Mouse (Mus musculus): ENCODE results near the gene Ap1s1. TPM values are rescaled to one million over a fixed set of nuclear protein-coding genes. Genes with fewer than 3 reads are reported as not detected.

The Ap1s1 gene
- polyA plus RNA-seq, 1 experiment from 2014 or later, result 146 TPM

- Histone ChIP-seq H3K27ac (replicated peaks) (no peak overlapping the region), H3K4me1 (replicated peaks; ENCODE audit: control insufficient read depth, insufficient read depth) (0 out of 2 replicates have a peak, but pooled peaks cover 2% of the 10 kb centered on the region), H3K36me3 (ENCODE audit: control insufficient read depth, insufficient read depth, low read length) (peaks cover 23% of the 10 kb centered on the region), H3K4me2 (replicated peaks; ENCODE audit: low read depth) (peak overlapping the region; percentile 93), H3K4me3 (ENCODE audit: low read depth, low read length) (peak overlapping the region; percentile 92), H3K9me3 (ENCODE audit: control insufficient read depth, low read length) (no peaks in the 10 kb centered on the region), H3K27me3 (ENCODE audit: control insufficient read depth, insufficient read depth, low read length) (no peaks in the 10 kb centered on the region), H3K9ac (ENCODE audit: low read length) (no peak overlapping the region; the same call in 1 of the 2 replicates)
- no peak for ATAC-seq (ENCODE audit: low FRiP score, low TSS enrichment)
- 38% methylated on average over 7 of the region's 7 CpGs for WGBS
- no peak for DNase-seq (ENCODE audit: low spot score)
- no peak for TF ChIP-seq CTCF (IDR thresholded peaks at IDR 0.05; ENCODE audit: low read depth)
- TF ChIP-seq EP300 (optimal IDR thresholded peaks at IDR 0.05), result no peak
Measured at GRCm38 (mm10) chr5:136988420-136988819, 57.5 kb downstream of the Ap1s1 start.

GRCm38 (mm10) chr5:136987934-136988271 lies 58.0 kb downstream of the Ap1s1 start, which contains the start of gene Znhit1:
Znhit1 (minus strand) TSS chr5:136988021.
- Histone ChIP-seq H3K4me3 (ENCODE audit: low read depth, low read length) (peak within 1 kb of the TSS; percentile 92), H3K9me3 (ENCODE audit: control insufficient read depth, low read length) (no peaks in the 10 kb centered on the region), H3K9ac (ENCODE audit: low read length) (peak within 1 kb of the TSS; percentile 84), H3K27ac (replicated peaks) (peak within 1 kb of the TSS; percentile 89), H3K27me3 (ENCODE audit: control insufficient read depth, insufficient read depth, low read length) (no peaks in the 10 kb centered on the region), H3K36me3 (ENCODE audit: control insufficient read depth, insufficient read depth, low read length) (peaks cover 21% of the 10 kb centered on the region), H3K4me1 (replicated peaks; ENCODE audit: control insufficient read depth, insufficient read depth) (0 out of 2 replicates have a peak, but pooled peaks cover 2% of the 10 kb centered on the region), H3K4me2 (replicated peaks; ENCODE audit: low read depth) (peak within 1 kb of the TSS; percentile 93)
- ATAC-seq (ENCODE audit: low FRiP score, low TSS enrichment), result no peak
- TF ChIP-seq CTCF (IDR thresholded peaks at IDR 0.05; ENCODE audit: low read depth) (no peak), EP300 (optimal IDR thresholded peaks at IDR 0.05) (no peak)
- 4% methylated on average over 12 of the region's 12 CpGs for WGBS
- no peak for DNase-seq (ENCODE audit: low spot score)

DNA sequence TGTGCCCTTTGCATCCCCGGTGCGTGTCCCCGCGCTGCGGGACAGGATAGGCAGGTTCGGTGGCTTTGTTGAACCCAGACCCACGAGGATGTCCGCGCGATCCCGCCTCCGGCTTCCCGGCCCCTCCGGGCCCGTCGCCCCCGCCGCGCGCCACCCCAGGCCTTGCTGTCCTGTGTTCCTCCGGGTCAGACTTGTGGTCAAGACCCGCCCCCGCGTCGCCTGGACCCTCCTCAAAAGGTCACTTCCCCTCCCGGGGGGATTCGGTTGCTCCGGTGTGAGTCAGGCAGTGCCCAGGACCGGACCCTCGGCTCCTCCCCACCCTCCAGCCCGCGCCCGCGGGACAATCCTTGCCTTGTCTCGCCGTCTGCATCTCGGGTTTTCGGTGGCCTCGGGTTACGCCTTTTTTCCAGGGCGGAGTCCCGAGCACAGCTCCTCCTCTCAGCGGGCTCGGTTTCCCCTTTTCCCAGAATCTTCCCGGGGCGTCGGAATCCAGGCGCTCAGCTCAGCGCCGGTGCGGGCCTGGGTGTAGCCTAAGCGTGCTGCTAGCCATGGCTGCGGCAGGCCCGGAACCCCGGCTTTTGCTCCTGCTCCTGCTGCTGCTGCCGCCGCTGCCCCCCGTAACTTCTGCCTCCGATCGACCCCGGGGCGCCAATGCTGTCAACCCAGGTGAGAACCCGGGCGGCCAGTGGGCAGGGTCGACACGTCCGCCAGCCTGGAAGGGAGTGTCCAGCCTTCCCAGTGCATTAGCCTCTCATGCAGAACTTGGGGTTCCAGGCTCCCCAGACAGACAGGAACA lies 58.6 kb downstream of the Ap1s1 start:
- Histone ChIP-seq H3K4me3 (ENCODE audit: low read depth, low read length) (peak overlapping the region; percentile 92), H3K9ac (ENCODE audit: low read length) (peak overlapping the region; percentile 84), H3K36me3 (ENCODE audit: control insufficient read depth, insufficient read depth, low read length) (peaks cover 19% of the 10 kb centered on the region), H3K27ac (replicated peaks) (peak overlapping the region; percentile 89), H3K4me1 (replicated peaks; ENCODE audit: control insufficient read depth, insufficient read depth) (0 out of 2 replicates have a peak, but pooled peaks cover 2% of the 10 kb centered on the region), H3K4me2 (replicated peaks; ENCODE audit: low read depth) (peak overlapping the region; percentile 93), H3K27me3 (ENCODE audit: control insufficient read depth, insufficient read depth, low read length) (no peaks in the 10 kb centered on the region), H3K9me3 (ENCODE audit: control insufficient read depth, low read length) (no peaks in the 10 kb centered on the region)
- peak; percentile 84 for DNase-seq (ENCODE audit: low spot score)
- peak; percentile 64 for ATAC-seq (ENCODE audit: low FRiP score, low TSS enrichment)
- WGBS, result under 1% methylated on average over 66 of the region's 67 CpGs
- TF ChIP-seq CTCF (IDR thresholded peaks at IDR 0.05; ENCODE audit: low read depth), result peak; percentile 4; the same call in 1 of the 2 replicates
- TF ChIP-seq EP300 (optimal IDR thresholded peaks at IDR 0.05), result no peak

GRCm38 (mm10) chr5:136986695-136987137 lies 59.2 kb downstream of the Ap1s1 start, which contains the start of gene Plod3:
Plod3 (plus strand) TSS chr5:136987019.
- 0 out of 2 replicates have a peak, but pooled peaks cover 2% of the 10 kb centered on the region for H3K4me1 ChIP-seq (replicated peaks; ENCODE audit: control insufficient read depth, insufficient read depth)
- peak within 1 kb of the TSS; percentile 89 for H3K27ac ChIP-seq (replicated peaks)
- WGBS, result under 1% methylated on average over 26 of the region's 26 CpGs
- H3K27me3 ChIP-seq (ENCODE audit: control insufficient read depth, insufficient read depth, low read length), result no peaks in the 10 kb centered on the region
- DNase-seq (ENCODE audit: low spot score) (peak; percentile 96), ATAC-seq (ENCODE audit: low FRiP score, low TSS enrichment) (peak; percentile 93)
- no peak for TF ChIP-seq EP300 (optimal IDR thresholded peaks at IDR 0.05)
- peaks cover 16% of the 10 kb centered on the region for H3K36me3 ChIP-seq (ENCODE audit: control insufficient read depth, insufficient read depth, low read length)
- peak within 1 kb of the TSS; percentile 92 for H3K4me3 ChIP-seq (ENCODE audit: low read depth, low read length)
- H3K9me3 ChIP-seq (ENCODE audit: control insufficient read depth, low read length), result no peaks in the 10 kb centered on the region
- H3K4me2 ChIP-seq (replicated peaks; ENCODE audit: low read depth), result peak within 1 kb of the TSS; percentile 93
- peak within 1 kb of the TSS; percentile 84 for H3K9ac ChIP-seq (ENCODE audit: low read length)

MicroRNAs within 50 kb of the gene (microRNA counts, 519-probe panel; counts per million panel counts)
- not detected for microRNA mmu-miR-702

Small RNA genes lying within 50 kb of the gene (microRNA-seq; reads per million reads assigned to microRNA genes)
- gene Mir702, result 12.5 reads per million, percentile 19 among the genes with 10 or more reads in this experiment

Other genes with a start within 250 kb of the Ap1s1 start
- gene Col26a1, start 162.9 kb downstream of the Ap1s1 start, polyA plus RNA-seq (2015; fragmentation: Nextera tagmentation; extraction: Ambion mirVana), result 2.9 and 3.5 TPM in 2 replicates
- gene Ift22, start 138.0 kb downstream of the Ap1s1 start, polyA plus RNA-seq (2015; fragmentation: Nextera tagmentation; extraction: Ambion mirVana), result 26.1 and 28.4 TPM in 2 replicates
- gene Fis1, start 92.9 kb downstream of the Ap1s1 start, polyA plus RNA-seq (2015; fragmentation: Nextera tagmentation; extraction: Ambion mirVana), result 255 and 270 TPM in 2 replicates
- gene Cldn15, start 79.5 kb downstream of the Ap1s1 start, polyA plus RNA-seq (2015; fragmentation: Nextera tagmentation; extraction: Ambion mirVana), result 5.1 and 6.8 TPM in 2 replicates
- gene Plod3, start 59.1 kb downstream of the Ap1s1 start, polyA plus RNA-seq (2015; fragmentation: Nextera tagmentation; extraction: Ambion mirVana), result 16.4 and 17.2 TPM in 2 replicates
- 81.0 and 89.1 TPM in 2 replicates for gene Znhit1, start 58.1 kb downstream of the Ap1s1 start, polyA plus RNA-seq (2015; fragmentation: Nextera tagmentation; extraction: Ambion mirVana)
- 1.8 TPM in 2 replicates for gene Vgf, start 19.7 kb downstream of the Ap1s1 start, polyA plus RNA-seq (2015; fragmentation: Nextera tagmentation; extraction: Ambion mirVana)
- gene Serpine1, start 26.1 kb upstream of the Ap1s1 start, polyA plus RNA-seq (2015; fragmentation: Nextera tagmentation; extraction: Ambion mirVana), result 0.25 and 0.27 TPM in 2 replicates
- 4.4 and 4.5 TPM in 2 replicates for gene Trim56, start 70.1 kb upstream of the Ap1s1 start, polyA plus RNA-seq (2015; fragmentation: Nextera tagmentation; extraction: Ambion mirVana)
- gene Muc3, start 103.2 kb upstream of the Ap1s1 start, polyA plus RNA-seq (2015; fragmentation: Nextera tagmentation; extraction: Ambion mirVana), result 0.68 and 0.75 TPM in 2 replicates
- 0.05 and 0.10 TPM in 2 replicates for gene Muc3a, start 166.3 kb upstream of the Ap1s1 start, polyA plus RNA-seq (2015; fragmentation: Nextera tagmentation; extraction: Ambion mirVana)
- 10.0 and 12.2 TPM in 2 replicates for gene Ache, start 241.4 kb upstream of the Ap1s1 start, polyA plus RNA-seq (2015; fragmentation: Nextera tagmentation; extraction: Ambion mirVana)
- 11.0 and 11.4 TPM in 2 replicates for gene Ufsp1, start 248.5 kb upstream of the Ap1s1 start, polyA plus RNA-seq (2015; fragmentation: Nextera tagmentation; extraction: Ambion mirVana)

Data from stomach, postnatal 0 days (tissue).